In genomic region chr10:98881492-98881891, GRCm38 (mm10) we compare ENCODE assay signal across 26 mouse cellular contexts. TPM values are rescaled to one million over a fixed set of nuclear protein-coding genes. Genes with fewer than 3 reads are reported as not detected.
DNase-seq lines count a peak whose midpoint lies in the region; ATAC-seq and TF ChIP-seq lines count a peak whose summit lies in the region.
"Had no signal": no experiment of that assay in that cellular context is flagged by ENCODE, and none has a peak within 500 bp of the region (broad histone marks: within the 10 kb centered on the region; RNA-seq: fewer than 3 reads in every experiment).

No protein-coding gene starts in this region.

- TF ChIP-seq POLR2A in bone marrow macrophage, adult 2 months (IDR thresholded peaks at IDR 0.05; ENCODE audit: borderline replicate concordance, low read depth, low read length) = no peak

- no peaks in the 10 kb centered on the region for H3K36me3 ChIP-seq in liver, embryonic 12.5 days
- no peaks in the 10 kb centered on the region for H3K36me3 ChIP-seq in macrophage (ENCODE audit: inconsistent target)
- H3K36me3 ChIP-seq in hindbrain, embryonic 13.5 days = no peaks in the 10 kb centered on the region
- H3K36me3 ChIP-seq: embryonic facial prominence, embryonic 12.5 days; heart, embryonic 13.5 days; limb, embryonic 15.5 days; midbrain, embryonic 12.5 days; neural tube, embryonic 13.5 days had no signal

- 0 out of 2 replicates have a peak overlapping the region, but pooled peaks have one; percentile 83 for H3K27ac ChIP-seq in liver, embryonic 12.5 days
- peak overlapping the region; percentile 93 for H3K27ac ChIP-seq in bone marrow macrophage, adult 2 months (ENCODE audit: insufficient read depth, low read depth, low read length)
- peak overlapping the region; percentile 95 for H3K27ac ChIP-seq in macrophage
- no peak overlapping the region for H3K27ac ChIP-seq in hindbrain, embryonic 13.5 days
- H3K27ac ChIP-seq: embryonic facial prominence, embryonic 12.5 days; heart, embryonic 13.5 days; hindbrain, embryonic 14.5 days; kidney, postnatal 0 days; limb, embryonic 15.5 days; midbrain, embryonic 12.5 days; neural tube, embryonic 13.5 days had no signal

- no peak for ATAC-seq in liver, embryonic 12.5 days
- ATAC-seq in hindbrain, embryonic 13.5 days (ENCODE audit: low FRiP score) = no peak
- ATAC-seq: inflammation-experienced regulatory T-cells, adult 6 months had no signal

- intact Hi-C loops in gastrocnemius, postnatal 36 days (cut with DNase I) = no loop called here

- no peak overlapping the region for H3K4me3 ChIP-seq in liver, embryonic 12.5 days
- no peak overlapping the region for H3K4me3 ChIP-seq in bone marrow macrophage, adult 2 months (ENCODE audit: insufficient read depth, low read length)
- no peak overlapping the region for H3K4me3 ChIP-seq in macrophage (ENCODE audit: inconsistent target)
- no peak overlapping the region for H3K4me3 ChIP-seq in hindbrain, embryonic 13.5 days
- H3K4me3 ChIP-seq: embryonic facial prominence, embryonic 12.5 days; heart, embryonic 13.5 days; limb, embryonic 15.5 days; midbrain, embryonic 12.5 days; neural tube, embryonic 13.5 days had no signal

- no peaks in the 10 kb centered on the region for H3K27me3 ChIP-seq in liver, embryonic 12.5 days (replicated peaks)
- no peaks in the 10 kb centered on the region for H3K27me3 ChIP-seq in hindbrain, embryonic 13.5 days
- H3K27me3 ChIP-seq: embryonic facial prominence, embryonic 12.5 days; heart, embryonic 13.5 days; limb, embryonic 15.5 days; midbrain, embryonic 12.5 days; neural tube, embryonic 13.5 days had no signal

- H3K9ac ChIP-seq in liver, embryonic 12.5 days = no peak overlapping the region
- no peak overlapping the region for H3K9ac ChIP-seq in hindbrain, embryonic 13.5 days
- H3K9ac ChIP-seq: embryonic facial prominence, embryonic 12.5 days; heart, embryonic 13.5 days; hindbrain, embryonic 14.5 days; limb, embryonic 15.5 days; lung, embryonic 14.5 days; midbrain, embryonic 12.5 days; neural tube, embryonic 13.5 days had no signal

- H3K4me2 ChIP-seq in liver, embryonic 12.5 days = no peak overlapping the region
- no peak overlapping the region for H3K4me2 ChIP-seq in hindbrain, embryonic 13.5 days
- H3K4me2 ChIP-seq: embryonic facial prominence, embryonic 12.5 days; heart, embryonic 13.5 days; hindbrain, embryonic 14.5 days; limb, embryonic 15.5 days; lung, embryonic 14.5 days; midbrain, embryonic 12.5 days; neural tube, embryonic 13.5 days had no signal

- WGBS in liver, embryonic 12.5 days (ENCODE audit: insufficient replicate concordance) = 77% methylated on average over 6 of the region's 6 CpGs
- WGBS in macrophage (ENCODE audit: missing documents) = 27% methylated on average over 6 of the region's 6 CpGs
- whole genome bisulfite sequencing in hindbrain, embryonic 13.5 days = 89% methylated on average over 6 of the region's 6 CpGs

- H3K4me1 ChIP-seq in liver, embryonic 12.5 days = peaks cover 39% of the 10 kb centered on the region
- peaks cover 42% of the 10 kb centered on the region for H3K4me1 ChIP-seq in bone marrow macrophage, adult 2 months (ENCODE audit: control insufficient read depth, insufficient read depth, low read length)
- no peaks in the 10 kb centered on the region for H3K4me1 ChIP-seq in hindbrain, embryonic 13.5 days (replicated peaks)
- H3K4me1 ChIP-seq: embryonic facial prominence, embryonic 12.5 days; heart, embryonic 13.5 days; limb, embryonic 15.5 days; midbrain, embryonic 12.5 days; neural tube, embryonic 13.5 days had no signal

- DNase-seq in liver = no peak
- DNase-seq in skeletal muscle tissue, adult 2 months (ENCODE audit: low read depth, low spot score) = peak; percentile 15
- DNase-seq in gastrocnemius, postnatal 36 days = no peak
- DNase-seq in kidney, adult 11 months = no peak
- DNase-seq: adrenal gland, postnatal 25 days; cerebellum, adult 11 months; cerebellum, postnatal 10 days; kidney, adult 2 months; left cerebral cortex, postnatal 4 days; lung, embryonic 14.5 days; retina, postnatal 1 day; right cerebral cortex, postnatal 25 days; thymus, adult 18-20 months; thymus, postnatal 36 days had no signal

- H3K9me3 ChIP-seq in liver, embryonic 12.5 days (replicated peaks) = no peaks in the 10 kb centered on the region
- H3K9me3 ChIP-seq in hindbrain, embryonic 13.5 days = no peaks in the 10 kb centered on the region
- H3K9me3 ChIP-seq: embryonic facial prominence, embryonic 12.5 days; heart, embryonic 13.5 days; limb, embryonic 15.5 days; midbrain, embryonic 12.5 days; neural tube, embryonic 13.5 days had no signal

- TF ChIP-seq CTCF in bone marrow macrophage, adult 2 months (IDR thresholded peaks at IDR 0.05; ENCODE audit: low read depth, low read length) = no peak

- no peaks in the 10 kb centered on the region; the same call in 1 of the 2 replicates for H3K79me2 ChIP-seq in macrophage (ENCODE audit: inconsistent target)

RNA-seq across cellular contexts. Expression of gene Atp2b1, which starts 32.7 kb away (rescaled TPM):
- 46.9 and 48.9 TPM in 2 replicates for polyA plus RNA-seq in liver, embryonic 12.5 days (2016; fragmentation: Nextera tagmentation; extraction: Ambion mirVana)
- 252 and 272 TPM in 2 replicates for polyA plus RNA-seq in bone marrow macrophage, adult 2 months (2012; ENCODE audit: insufficient read depth, insufficient read length, missing spikeins)
- 1,000 to 10,000 TPM in 3 of 26 experiments, 100 to 1,000 TPM in 23; 379 to 1,083 (median 632) TPM for total RNA-seq in macrophage (2018; cell fraction: chromatin; rRNA removed)
- total RNA-seq in macrophage (2018; cell fraction: cytosol; rRNA removed) = 100 to 1,000 TPM in 22 of 26 experiments, 10 to 100 TPM in 4; 93.4 to 277 (median 163) TPM
- total RNA-seq in macrophage (2018; cell fraction: nucleus; rRNA removed) = 100 to 1,000 TPM; 320 to 861 (median 504) TPM
- polyA plus RNA-seq in macrophage (2018) = 95.0 to 177 TPM (median 143 TPM) in 3 replicates
- polyA plus RNA-seq in hindbrain, embryonic 13.5 days (2015; fragmentation: Nextera tagmentation; extraction: Ambion mirVana) = 254 and 255 TPM in 2 replicates
- total RNA-seq in gastrocnemius, postnatal 36 days (2021) = 10 to 100 TPM; 58.2 to 67.0 TPM
